Mouse (Mus musculus) T-helper 2 cell (primary cell): Measurements from ENCODE around the gene Macf1.
"Not testable (repeated sequence)": the region's sequence is repeated elsewhere in the genome, so short reads cannot be mapped to it uniquely, and the experiment has no call there.

ENCODE experiments used
- in situ Hi-C: fragments of 300-600 bp; cut with MboI, MseI; formaldehyde crosslinking; loops from one replicate; pipeline ENCODE4 v1.15.1; 2025; ENCODE audit warnings: high pct_unique_total_duplicates

The Macf1 gene

GRCm38 (mm10) chr4:123635428-123635827 is 48.7 kb downstream of the Macf1 start:
- in situ Hi-C loops, result no loop called here

DNA sequence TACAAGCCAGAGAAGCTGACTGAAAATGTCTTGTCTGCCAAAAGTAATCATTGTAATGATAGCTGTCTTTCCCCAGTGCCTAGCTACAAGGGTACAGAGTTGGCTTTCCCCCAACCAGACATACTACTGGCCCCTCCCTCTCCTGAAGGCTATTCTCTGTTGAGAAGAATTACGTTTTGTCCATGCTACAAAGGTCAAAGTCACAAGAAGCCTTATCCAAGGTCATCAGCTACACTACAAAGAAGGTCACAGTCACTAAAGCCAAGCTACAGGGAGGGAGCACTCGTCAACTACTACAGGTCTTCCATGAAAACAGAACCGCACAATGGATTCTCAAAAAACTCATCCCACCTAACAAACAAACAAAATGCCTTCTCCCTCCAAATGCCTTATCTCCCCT is 49.7 kb downstream of the Macf1 start:
- in situ Hi-C loops, result no loop called here

GRCm38 (mm10) chr4:123633874-123634273 is 50.3 kb downstream of the Macf1 start:
- in situ Hi-C loops, result no loop called here

- in situ Hi-C loops, result no loop called here
Measured at GRCm38 (mm10) chr4:123633370-123633769, 50.8 kb downstream of the Macf1 start.

DNA sequence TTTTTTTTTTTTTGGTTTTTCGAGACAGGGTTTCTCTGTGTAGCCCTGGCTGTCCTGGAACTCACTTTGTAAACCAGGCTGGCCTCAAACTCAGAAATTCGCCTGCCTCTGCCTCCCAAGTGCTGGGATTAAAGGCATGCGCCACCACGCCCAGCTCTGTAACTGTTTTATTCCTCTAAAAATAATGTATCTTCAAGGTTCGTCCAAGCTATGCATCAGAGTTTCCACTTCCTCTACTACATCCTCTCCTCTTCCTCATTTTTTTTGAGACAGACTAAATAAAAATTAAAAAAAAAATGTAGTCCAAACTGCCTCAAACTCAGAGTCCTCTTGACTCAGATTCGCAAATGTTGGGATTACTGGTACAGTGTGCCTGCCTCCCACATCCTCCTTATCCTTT is 52.0 kb downstream of the Macf1 start:
- in situ Hi-C loops, result not testable (repeated sequence)

DNA sequence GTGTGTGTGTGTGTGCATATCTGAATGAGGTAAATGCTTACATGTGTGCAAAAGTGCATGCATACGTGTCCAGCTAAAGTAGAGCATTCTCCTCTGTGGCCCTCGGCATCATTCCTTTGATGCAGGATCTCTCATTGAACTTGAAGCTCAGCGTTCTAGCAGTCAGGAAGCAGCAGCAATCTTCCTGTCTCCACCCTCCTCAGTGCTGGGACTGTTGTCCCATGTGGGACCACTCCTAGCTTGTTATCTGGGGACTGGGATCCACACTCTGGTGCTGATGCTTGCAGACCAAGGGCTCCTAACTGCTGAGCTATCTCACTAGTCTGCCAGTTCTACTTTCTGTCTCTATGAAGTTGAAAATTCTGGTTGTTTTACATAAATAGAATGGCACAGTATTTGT is 52.5 kb downstream of the Macf1 start:
- in situ Hi-C loops, result no loop called here

- in situ Hi-C loops, result no loop called here
Measured at GRCm38 (mm10) chr4:123627683-123628082, 56.5 kb downstream of the Macf1 start.

GRCm38 (mm10) chr4:123625332-123626072 is 58.7 kb downstream of the Macf1 start:
- in situ Hi-C loops, result no loop called here

GRCm38 (mm10) chr4:123624438-123624837 is 59.7 kb downstream of the Macf1 start:
- in situ Hi-C loops, result no loop called here

DNA sequence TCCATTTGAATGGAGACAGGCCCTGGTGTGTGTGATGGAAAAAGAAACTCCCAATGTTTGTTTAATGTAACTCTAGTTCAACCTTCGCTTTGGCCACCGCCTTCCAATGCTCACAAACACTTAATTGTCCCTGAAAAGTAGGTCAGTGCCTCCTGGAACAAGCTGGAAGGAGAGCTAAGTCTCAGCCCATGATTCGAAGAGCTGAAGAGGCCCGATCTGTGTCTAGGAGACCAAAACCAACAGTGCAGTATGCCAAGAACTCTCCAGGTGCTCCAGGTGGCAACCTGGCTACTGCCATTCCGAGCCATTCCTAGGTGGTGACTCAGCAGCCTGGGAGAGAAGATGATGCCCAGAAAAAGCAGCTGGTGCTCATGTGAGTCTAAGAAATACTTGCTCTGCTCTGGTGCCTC is 60.4 kb downstream of the Macf1 start:
- in situ Hi-C loops, result no loop called here

DNA sequence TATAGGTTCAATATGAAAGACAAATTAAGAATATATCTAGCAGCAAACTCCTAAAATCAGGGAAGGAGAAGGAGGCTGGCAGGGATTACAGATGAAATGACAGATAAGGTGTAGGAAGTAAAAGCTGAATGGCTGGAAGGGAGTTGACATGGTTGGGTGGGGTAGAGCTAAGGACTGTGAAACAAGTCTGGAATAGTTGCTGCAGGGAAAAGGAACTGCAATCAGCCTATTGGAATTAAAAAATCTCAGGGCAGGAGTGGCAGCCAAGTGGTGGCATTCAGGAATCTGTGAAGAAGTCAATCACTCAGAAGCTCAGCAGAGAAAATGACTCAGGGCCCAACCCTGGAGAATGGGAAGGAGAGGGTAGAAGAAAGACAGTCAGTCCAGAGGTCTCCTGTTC is 62.4 kb downstream of the Macf1 start:
- in situ Hi-C loops, result no loop called here

DNA sequence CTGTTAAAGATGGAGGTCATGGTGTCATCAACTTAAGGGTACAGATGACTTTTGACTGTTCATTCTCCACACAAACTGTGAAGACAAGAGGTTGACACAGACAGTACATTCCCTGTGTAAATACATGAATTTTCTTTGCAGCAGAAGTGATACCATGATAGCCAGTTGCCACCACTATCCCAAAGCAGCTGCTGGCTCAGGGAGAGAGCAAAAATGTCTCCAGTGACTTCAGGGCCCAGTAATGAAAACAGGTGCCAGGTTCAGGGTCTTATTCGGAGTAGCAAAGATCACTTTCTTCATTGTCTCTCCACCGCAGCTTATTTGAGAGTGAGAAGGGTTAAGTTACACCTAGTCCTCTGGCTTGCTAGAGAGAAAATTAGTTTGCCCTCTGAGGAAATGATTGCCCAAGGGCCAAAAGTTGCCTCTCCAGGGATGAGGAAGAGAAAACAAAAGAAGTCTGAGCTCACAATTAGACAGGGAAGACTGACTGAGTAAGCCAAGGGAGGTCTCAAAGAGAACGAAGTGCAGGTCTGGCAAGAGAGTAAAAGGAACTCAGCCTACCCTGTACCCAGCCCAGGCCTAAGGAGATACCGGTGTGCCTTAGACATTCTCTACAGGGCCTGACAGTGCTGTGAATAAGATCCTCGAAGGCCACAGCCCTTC is 66.3 kb downstream of the Macf1 start:
- in situ Hi-C loops, result no loop called here

- in situ Hi-C loops, result no loop called here
Measured at GRCm38 (mm10) chr4:123616971-123617370, 67.2 kb downstream of the Macf1 start.

- in situ Hi-C loops, result no loop called here
Measured at GRCm38 (mm10) chr4:123616501-123616900, 67.7 kb downstream of the Macf1 start.

DNA sequence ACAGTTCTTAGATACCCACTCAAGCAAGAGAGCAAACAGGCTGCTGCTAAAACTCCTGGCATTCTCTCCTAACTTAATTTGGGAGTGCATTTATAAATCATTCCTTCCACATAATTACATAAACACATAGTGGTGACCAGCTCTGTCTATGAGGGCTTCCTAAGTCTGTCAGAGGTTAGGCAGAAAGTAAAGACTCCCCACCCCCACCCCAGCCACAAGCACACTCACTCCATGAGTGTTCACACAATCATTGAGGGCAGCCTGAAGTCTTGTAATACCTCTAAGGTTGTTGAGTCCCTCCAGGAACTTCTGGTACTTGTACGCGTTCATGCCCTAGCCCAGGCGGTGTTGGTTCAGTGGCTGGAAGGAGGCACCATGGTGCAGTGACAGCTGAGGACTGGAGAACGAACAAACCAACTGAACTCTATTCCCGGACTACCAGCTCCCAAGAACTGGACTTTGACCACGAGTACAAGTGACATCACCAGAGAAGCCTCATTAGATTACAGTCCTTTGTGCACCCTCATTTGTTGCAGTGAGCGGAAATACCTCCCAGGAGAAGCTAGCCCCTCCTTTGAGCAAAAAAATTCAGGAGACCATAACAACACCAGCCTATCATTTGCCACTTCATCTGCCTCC is 70.7 kb downstream of the Macf1 start:
- in situ Hi-C loops, result no loop called here

DNA sequence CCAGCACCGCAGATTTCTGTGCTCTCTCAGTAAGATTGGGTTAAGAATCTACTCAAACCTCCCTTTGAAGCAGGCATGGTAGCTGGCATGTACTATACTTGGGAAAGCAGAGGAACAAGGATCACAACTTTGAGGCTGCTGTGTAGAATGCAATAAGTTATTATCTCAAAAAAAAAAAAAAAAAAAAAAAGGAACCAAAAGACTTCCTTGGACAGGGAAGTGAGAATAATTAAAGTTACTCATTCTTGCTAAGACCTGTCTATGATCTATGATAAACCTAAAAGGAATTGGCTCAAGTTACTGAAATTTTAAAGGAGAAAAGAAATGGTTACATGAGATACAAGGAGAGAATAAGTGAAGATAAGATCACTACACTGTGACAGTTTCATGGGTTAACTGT is 72.2 kb downstream of the Macf1 start:
- in situ Hi-C loops, result no loop called here

GRCm38 (mm10) chr4:123611241-123611640 is 72.9 kb downstream of the Macf1 start:
- in situ Hi-C loops, result no loop called here

- in situ Hi-C loops, result no loop called here
Measured at GRCm38 (mm10) chr4:123607174-123607573, 77.0 kb downstream of the Macf1 start.

- in situ Hi-C loops, result no loop called here
Measured at GRCm38 (mm10) chr4:123605948-123606347, 78.2 kb downstream of the Macf1 start.

DNA sequence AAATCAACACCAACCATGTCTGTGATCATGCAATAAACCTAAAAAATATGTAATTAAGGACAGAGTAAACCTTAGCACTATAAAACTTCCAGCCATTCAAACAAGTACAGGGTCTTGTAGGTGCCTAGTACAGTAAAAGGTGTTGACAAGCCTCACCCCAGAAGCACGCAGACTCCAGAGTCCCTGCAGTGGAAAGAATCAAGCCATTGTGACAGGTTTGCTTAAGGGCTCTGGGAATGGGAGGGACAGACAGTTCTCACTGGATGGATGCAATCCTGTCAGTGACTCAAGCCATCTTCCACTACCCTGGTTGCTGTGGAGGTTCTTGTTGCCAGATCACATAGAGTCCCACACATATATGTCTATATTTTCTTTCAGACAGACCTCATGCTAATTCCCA is 78.9 kb downstream of the Macf1 start:
- in situ Hi-C loops, result no loop called here

DNA sequence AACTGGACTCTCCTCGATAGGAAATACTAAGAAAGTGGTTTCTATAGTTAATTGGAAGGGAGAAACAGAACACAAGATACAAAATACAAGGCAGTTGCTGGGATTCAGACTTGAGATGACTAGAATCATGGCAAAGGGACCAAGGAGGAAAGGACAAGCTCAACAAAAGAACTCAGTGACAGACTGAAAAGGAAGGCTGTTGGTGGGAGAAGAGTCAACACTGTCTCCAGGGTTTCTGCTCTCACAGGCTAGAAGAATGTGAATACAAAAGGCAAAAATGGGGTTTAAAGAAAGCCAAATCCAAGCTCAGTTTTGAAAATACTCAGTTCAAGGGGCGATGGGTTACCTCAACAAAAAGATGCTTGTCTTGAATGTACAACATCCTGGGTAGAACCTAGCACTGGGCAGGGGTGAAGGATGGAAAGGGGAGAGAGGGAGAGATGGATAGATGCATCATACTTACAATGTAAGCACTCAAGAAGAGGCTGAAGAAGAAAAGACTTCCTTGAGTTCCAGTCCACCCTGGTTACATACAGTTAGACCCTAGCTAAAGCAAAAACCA is 81.4 kb downstream of the Macf1 start:
- in situ Hi-C loops, result no loop called here

GRCm38 (mm10) chr4:123601036-123601435 is 83.1 kb downstream of the Macf1 start:
- in situ Hi-C loops, result no loop called here
